Mouse (Mus musculus): Measurements from ENCODE around the gene Kidins220.

GRCm38 (mm10) chr12:24955137-24955536 lies 19.6 kb upstream of the Kidins220 start:
- no peak for TF ChIP-seq POLR2A (IDR thresholded peaks at IDR 0.05; ENCODE audit: extremely low read depth, insufficient read depth, low read length)
- TF ChIP-seq CTCF (IDR thresholded peaks at IDR 0.05; ENCODE audit: extremely low read depth, insufficient read depth, low read length): no peak

All from cortical plate, adult 2 months (tissue).